Comparison of ENCODE assay signal across 26 mouse cellular contexts in the genomic region with DNA sequence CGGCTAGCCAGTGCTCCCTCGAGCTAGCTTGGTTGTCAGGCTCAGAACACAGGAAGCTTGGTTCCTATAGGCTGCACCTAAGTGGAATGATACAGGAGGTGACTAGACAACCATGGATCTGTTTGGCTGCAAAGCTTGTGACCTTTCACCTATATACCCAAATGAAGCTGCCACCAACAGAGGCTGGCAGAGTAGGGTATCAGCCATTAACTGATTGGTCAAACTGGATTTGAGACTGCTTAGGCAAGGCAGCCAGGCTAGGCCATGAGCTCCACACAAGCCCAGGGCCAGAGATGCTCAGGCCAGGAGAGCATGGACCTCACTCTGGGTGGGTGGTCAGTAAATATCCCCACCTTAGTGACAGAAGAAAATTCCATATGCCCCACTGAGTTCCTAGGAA. TPM values are rescaled to one million over a fixed set of nuclear protein-coding genes. Genes with fewer than 3 reads are reported as not detected.
A peak's percentile ranks its signal among the peaks of the same experiment; 100 is the strongest.
DNase-seq lines count a peak whose midpoint lies in the region; ATAC-seq lines count a peak whose summit lies in the region.
"Had no signal": no experiment of that assay in that cellular context is flagged by ENCODE, and none has a peak within 500 bp of the region (broad histone marks: within the 10 kb centered on the region; RNA-seq: fewer than 3 reads in every experiment).

No protein-coding gene starts in this region.

- no peak overlapping the region for H3K4me3 ChIP-seq in hindbrain, embryonic 10.5 days
- no peak overlapping the region for H3K4me3 ChIP-seq in hindbrain, embryonic 12.5 days
- H3K4me3 ChIP-seq in neural tube, embryonic 13.5 days = no peak overlapping the region
- no peak overlapping the region for H3K4me3 ChIP-seq in hindbrain, embryonic 13.5 days
- H3K4me3 ChIP-seq: gastrocnemius, adult 2 months; heart, adult 2 months; heart, embryonic 12.5 days; liver, embryonic 13.5 days had no signal

- no peak for ATAC-seq in hindbrain, embryonic 12.5 days (ENCODE audit: low FRiP score)
- ATAC-seq in neural tube, embryonic 13.5 days (ENCODE audit: low read depth) = no peak
- ATAC-seq in hindbrain, embryonic 13.5 days (ENCODE audit: low FRiP score) = no peak
- ATAC-seq: CD4-positive, CD25-positive, alpha-beta regulatory T cell, adult 4 months had no signal

- WGBS in hindbrain, embryonic 10.5 days = 95% methylated on average over 2 of the region's 2 CpGs
- WGBS in hindbrain, embryonic 12.5 days = 91% methylated on average over 2 of the region's 2 CpGs
- WGBS in neural tube, embryonic 13.5 days = 88% methylated on average over 2 of the region's 2 CpGs
- 91% methylated on average over 2 of the region's 2 CpGs for WGBS in hindbrain, embryonic 13.5 days

- no peaks in the 10 kb centered on the region for H3K27me3 ChIP-seq in hindbrain, embryonic 10.5 days (ENCODE audit: insufficient read depth, poor library complexity, severe bottlenecking)
- no peaks in the 10 kb centered on the region for H3K27me3 ChIP-seq in hindbrain, embryonic 12.5 days
- no peaks in the 10 kb centered on the region for H3K27me3 ChIP-seq in neural tube, embryonic 13.5 days
- H3K27me3 ChIP-seq in hindbrain, embryonic 13.5 days = no peaks in the 10 kb centered on the region
- H3K27me3 ChIP-seq: heart, embryonic 12.5 days; liver, embryonic 13.5 days had no signal

- H3K4me2 ChIP-seq in hindbrain, embryonic 12.5 days (replicated peaks) = no peak overlapping the region
- H3K4me2 ChIP-seq in neural tube, embryonic 13.5 days = no peak overlapping the region
- no peak overlapping the region for H3K4me2 ChIP-seq in hindbrain, embryonic 13.5 days
- H3K4me2 ChIP-seq: heart, embryonic 12.5 days; liver, embryonic 13.5 days had no signal

- 0 out of 2 replicates have a peak, but pooled peaks cover 4% of the 10 kb centered on the region for H3K36me3 ChIP-seq in hindbrain, embryonic 10.5 days
- H3K36me3 ChIP-seq in hindbrain, embryonic 12.5 days = no peaks in the 10 kb centered on the region
- no peaks in the 10 kb centered on the region for H3K36me3 ChIP-seq in neural tube, embryonic 13.5 days
- H3K36me3 ChIP-seq in hindbrain, embryonic 13.5 days = no peaks in the 10 kb centered on the region
- H3K36me3 ChIP-seq: heart, embryonic 12.5 days; liver, embryonic 13.5 days had no signal

- H3K9ac ChIP-seq in hindbrain, embryonic 12.5 days = no peak overlapping the region
- H3K9ac ChIP-seq in neural tube, embryonic 13.5 days = no peak overlapping the region
- no peak overlapping the region for H3K9ac ChIP-seq in hindbrain, embryonic 13.5 days
- H3K9ac ChIP-seq: heart, embryonic 12.5 days; liver, embryonic 13.5 days had no signal

- H3K27ac ChIP-seq in hindbrain, embryonic 10.5 days = peak overlapping the region; percentile 83
- no peak overlapping the region for H3K27ac ChIP-seq in hindbrain, embryonic 12.5 days
- H3K27ac ChIP-seq in neural tube, embryonic 13.5 days (replicated peaks) = peak overlapping the region; percentile 43; the same call in 1 of the 2 replicates
- H3K27ac ChIP-seq in hindbrain, embryonic 13.5 days = peak overlapping the region; percentile 31; the same call in 1 of the 2 replicates
- H3K27ac ChIP-seq: gastrocnemius, adult 2 months; heart, adult 2 months; liver, embryonic 13.5 days; macrophage had no signal

- DNase-seq in hindbrain, embryonic 10.5 days (ENCODE audit: low spot score) = no peak
- DNase-seq in neural tube, embryonic 10.5 days (ENCODE audit: extremely low spot score, low spot score) = no peak
- no peak for DNase-seq in kidney, adult 11 months
- no peak for DNase-seq in urinary bladder, postnatal 36 days (ENCODE audit: low spot score in 2 of 2)
- DNase-seq: adrenal gland, postnatal 14 days; cerebellum, adult 18-20 months; gastrocnemius, adult 2 months; gastrocnemius, postnatal 36 days; heart, adult 2 months; kidney, adult 2 months; kidney, postnatal 36 days; layer of hippocampus, postnatal 36 days; left cerebral cortex, postnatal 4 days; liver, embryonic 13.5 days; lung, adult 2 months; lung, postnatal 10 days; midbrain, embryonic 14.5 days; right cerebral cortex, postnatal 4 days; thymus, adult 2 months; thymus, postnatal 36 days had no signal

- H3K4me1 ChIP-seq in hindbrain, embryonic 10.5 days (replicated peaks) = peaks cover 78% of the 10 kb centered on the region
- H3K4me1 ChIP-seq in hindbrain, embryonic 12.5 days = peaks cover 65% of the 10 kb centered on the region
- peaks cover 70% of the 10 kb centered on the region for H3K4me1 ChIP-seq in neural tube, embryonic 13.5 days (replicated peaks)
- peaks cover 81% of the 10 kb centered on the region for H3K4me1 ChIP-seq in hindbrain, embryonic 13.5 days (replicated peaks)

- H3K9me3 ChIP-seq in hindbrain, embryonic 10.5 days = no peaks in the 10 kb centered on the region
- H3K9me3 ChIP-seq in hindbrain, embryonic 12.5 days (replicated peaks) = no peaks in the 10 kb centered on the region
- no peaks in the 10 kb centered on the region for H3K9me3 ChIP-seq in neural tube, embryonic 13.5 days
- H3K9me3 ChIP-seq in hindbrain, embryonic 13.5 days = no peaks in the 10 kb centered on the region
- H3K9me3 ChIP-seq: heart, embryonic 12.5 days; liver, embryonic 13.5 days had no signal

RNA-seq across cellular contexts. Expression of gene Chst15, which starts 34.5 kb away (rescaled TPM):
- 22.0 and 25.9 TPM in 2 replicates for polyA plus RNA-seq in hindbrain, embryonic 10.5 days (2016; fragmentation: Nextera tagmentation; extraction: Ambion mirVana)
- 28.6 and 29.8 TPM in 2 replicates for polyA plus RNA-seq in hindbrain, embryonic 12.5 days (2016; fragmentation: Nextera tagmentation; extraction: Ambion mirVana)
- 21.9 and 22.5 TPM in 2 replicates for polyA plus RNA-seq in neural tube, embryonic 13.5 days (2015; fragmentation: Nextera tagmentation; extraction: Ambion mirVana)
- 22.2 and 24.4 TPM in 2 replicates for polyA plus RNA-seq in hindbrain, embryonic 13.5 days (2015; fragmentation: Nextera tagmentation; extraction: Ambion mirVana)
